Mouse (Mus musculus) MEL (cell line): ENCODE data around the gene Lipm. TPM values are rescaled to one million over a fixed set of nuclear protein-coding genes. Genes with fewer than 3 reads are reported as not detected.

ENCODE experiments used
- DNase-seq: peaks from one replicate; pipeline ENCODE4 v3.0.0; 2011; ENCODE audit warnings: low read depth, low spot score
- H3K27ac ChIP-seq: 2 replicates; pipeline ENCODE4 v1.5.1; 2012; ENCODE audit warnings: low read depth, mild to moderate bottlenecking, control low read depth, low read length, moderate library complexity; ENCODE audit not compliant: control insufficient read depth
- H3K27me3 ChIP-seq, 2 experiments: fragments of 150-350 bp in 1 of 2; sonication (generic) in 1 of 2; 2 replicates each; pipeline ENCODE4 v1.6.1; 2012; ENCODE audit warnings: low read length in 2 of 2, mild to moderate bottlenecking in 2 of 2, improper control_type of control experiment in 1 of 2, moderate library complexity in 1 of 2; ENCODE audit not compliant: insufficient read depth in 2 of 2, control insufficient read depth in 1 of 2
- H3K36me3 ChIP-seq, 2 experiments: 2 replicates each; pipeline ENCODE4 v1.6.1; 2012 to 2014; ENCODE audit warnings: low read length in 2 of 2, improper control_type of control experiment in 1 of 2, inconsistent platforms in 1 of 2, mild to moderate bottlenecking in 1 of 2; ENCODE audit not compliant: insufficient read depth in 2 of 2, control insufficient read depth in 1 of 2
- H3K4me1 ChIP-seq, 2 experiments: fragments of 150-350 bp in 1 of 2; sonication (generic) in 1 of 2; 2 replicates each; pipeline ENCODE4 v1.6.1; 2012; ENCODE audit warnings: low read length in 2 of 2, improper control_type of control experiment in 1 of 2, mild to moderate bottlenecking in 1 of 2; ENCODE audit not compliant: insufficient read depth in 2 of 2, control insufficient read depth in 1 of 2
- H3K4me3 ChIP-seq, 2 experiments: fragments of 150-350 bp in 1 of 2; sonication (generic) in 1 of 2; 2 replicates each; pipeline ENCODE4 v1.5.1; 2012; ENCODE audit warnings: low read depth in 2 of 2, low read length in 2 of 2, mild to moderate bottlenecking in 2 of 2, moderate library complexity in 2 of 2, control low read depth in 1 of 2, improper control_type of control experiment in 1 of 2; ENCODE audit not compliant: control insufficient read depth in 1 of 2, insufficient read depth in 1 of 2
- H3K79me2 ChIP-seq: 2 replicates; pipeline ENCODE4 v1.6.1; 2012; ENCODE audit warnings: mild to moderate bottlenecking, low read length, moderate library complexity; ENCODE audit not compliant: control insufficient read depth, poor library complexity, insufficient read depth
- H3K9ac ChIP-seq: 2 replicates; pipeline ENCODE4 v1.6.1; 2012; ENCODE audit warnings: low read depth, mild to moderate bottlenecking, control low read depth, low read length, moderate library complexity; ENCODE audit not compliant: control insufficient read depth, poor library complexity, severe bottlenecking
- H3K9me3 ChIP-seq: fragments of 150-350 bp; sonication (generic); replicated peaks from 2 replicates; pipeline ENCODE4 v1.6.1; 2012; ENCODE audit warnings: mild to moderate bottlenecking, low read length, improper control_type of control experiment, moderate library complexity; ENCODE audit not compliant: insufficient read depth
- BHLHE40 ChIP-seq: IDR thresholded peaks from 2 replicates; pipeline ENCODE4 v1.6.1; 2012; ENCODE audit warnings: low read depth, mild to moderate bottlenecking, inconsistent platforms, low read length, improper control_type of control experiment, borderline replicate concordance
- CHD1 ChIP-seq: IDR thresholded peaks from 2 replicates; pipeline ENCODE4 v1.6.1; 2012; ENCODE audit warnings: low read depth, mild to moderate bottlenecking, inconsistent platforms, low read length, improper control_type of control experiment
- CHD2 ChIP-seq: IDR thresholded peaks from 2 replicates; pipeline ENCODE4 v1.6.1; 2011; ENCODE audit warnings: low read length, improper control_type of control experiment
- EP300 ChIP-seq, 2 experiments: IDR thresholded peaks; 2 replicates each; pipeline ENCODE4 v1.6.1; 2011; ENCODE audit warnings: improper control_type of control experiment in 2 of 2, low read length in 2 of 2, low read depth in 1 of 2, mild to moderate bottlenecking in 1 of 2
- HCFC1 ChIP-seq: IDR thresholded peaks from 2 replicates; pipeline ENCODE4 v1.6.1; 2012; ENCODE audit warnings: low read depth, mild to moderate bottlenecking, inconsistent platforms, low read length, improper control_type of control experiment, moderate library complexity
- MAFK ChIP-seq: IDR thresholded peaks from 2 replicates; pipeline ENCODE4 v1.6.1; 2011; ENCODE audit warnings: low read depth, mild to moderate bottlenecking, low read length, improper control_type of control experiment, borderline replicate concordance
- NELFE ChIP-seq: IDR thresholded peaks from 2 replicates; pipeline ENCODE4 v1.6.1; 2011; ENCODE audit warnings: low read depth, low read length, improper control_type of control experiment
- NRF1 ChIP-seq: IDR thresholded peaks from 2 replicates; pipeline ENCODE4 v1.6.1; 2014; ENCODE audit warnings: low read depth, mild to moderate bottlenecking, inconsistent platforms, low read length, improper control_type of control experiment, moderate library complexity; ENCODE audit not compliant: poor library complexity, insufficient read depth, severe bottlenecking
- POLR2A ChIP-seq, 2 experiments: IDR thresholded peaks; 2 replicates each; pipeline ENCODE4 v1.6.1; 2011 to 2012; ENCODE audit warnings: low read length in 2 of 2, mild to moderate bottlenecking in 2 of 2, control low read depth in 1 of 2, improper control_type of control experiment in 1 of 2, low read depth in 1 of 2, moderate library complexity in 1 of 2; ENCODE audit not compliant: control insufficient read depth in 1 of 2, insufficient read depth in 1 of 2, poor library complexity in 1 of 2
- RCOR1 ChIP-seq: IDR thresholded peaks from 2 replicates; pipeline ENCODE4 v1.6.1; 2012; ENCODE audit warnings: low read depth, mild to moderate bottlenecking, inconsistent platforms, low read length, improper control_type of control experiment
- SIN3A ChIP-seq: IDR thresholded peaks from 2 replicates; pipeline ENCODE4 v1.6.1; 2012; ENCODE audit warnings: low read length, improper control_type of control experiment, inconsistent platforms
- SMC3 ChIP-seq: IDR thresholded peaks from 2 replicates; pipeline ENCODE4 v1.6.1; 2011; ENCODE audit warnings: low read depth, low read length, improper control_type of control experiment
- TAL1 ChIP-seq: IDR thresholded peaks from 2 replicates; pipeline ENCODE4 v1.6.1; 2012; ENCODE audit warnings: mild to moderate bottlenecking, inconsistent platforms, low read length, moderate library complexity, mixed read lengths
- UBTF ChIP-seq: IDR thresholded peaks from 2 replicates; pipeline ENCODE4 v1.6.1; 2012; ENCODE audit warnings: low read depth, mild to moderate bottlenecking, inconsistent platforms, low read length, improper control_type of control experiment, moderate library complexity, borderline replicate concordance; ENCODE audit not compliant: insufficient read depth
- USF1 ChIP-seq: IDR thresholded peaks from 2 replicates; pipeline ENCODE4 v1.6.1; 2014; ENCODE audit warnings: low read depth, mild to moderate bottlenecking, inconsistent platforms, low read length, improper control_type of control experiment, moderate library complexity
- ZC3H11A ChIP-seq: IDR thresholded peaks from 2 replicates; pipeline ENCODE4 v1.6.1; 2012; ENCODE audit warnings: low read depth, mild to moderate bottlenecking, inconsistent platforms, low read length, improper control_type of control experiment
- ZMIZ1 ChIP-seq: IDR thresholded peaks from 2 replicates; pipeline ENCODE4 v1.6.1; 2012; ENCODE audit warnings: low read depth, mild to moderate bottlenecking, inconsistent platforms, low read length, improper control_type of control experiment, moderate library complexity
- polyA plus RNA-seq, 2 experiments: library from polyadenylated mRNA; stranded (reverse) in 1 of 2; unstranded in 1 of 2; fragments of >175 nt in 1 of 2; fragments of >200 nt in 1 of 2; gene quantifications; 2 replicates each; pipeline versions ENCODE4 v1.2.1 to v1.2.4; 2012; ENCODE audit warnings: low replicate concordance in 2 of 2, low read depth in 1 of 2; ENCODE audit not compliant: insufficient read length in 2 of 2, insufficient read depth in 1 of 2, missing spikeins in 1 of 2
- total RNA-seq: library from RNA; depleted of rRNA; stranded (reverse); fragments of 300-350 nt; gene quantifications from 2 replicates; pipeline ENCODE4 v1.2.3, GENCODE M21; 2012

Lipm gene
- total and polyA plus RNA-seq, 3 experiments = not detected

GRCm38 (mm10) chr19:34078130-34078529 lies 22.6 kb upstream of the Lipm start:
- TF ChIP-seq UBTF = no peak
- no peak for TF ChIP-seq EP300 (IDR thresholded peaks at IDR 0.05; ENCODE audit: low read depth in 1 of 2, low read length in 2 of 2)
- no peak for TF ChIP-seq ZMIZ1
- no peak for TF ChIP-seq BHLHE40
- no peak for TF ChIP-seq CHD2
- no peak for TF ChIP-seq MAFK
- no peak for TF ChIP-seq NELFE
- TF ChIP-seq HCFC1 = no peak
- no peak for TF ChIP-seq USF1
- TF ChIP-seq ZC3H11A = no peak
- no peak overlapping the region for H3K4me3 ChIP-seq
- no peak for DNase-seq
- H3K36me3 ChIP-seq = no peaks in the 10 kb centered on the region
- no peaks in the 10 kb centered on the region for H3K27me3 ChIP-seq
- H3K79me2 ChIP-seq = no peaks in the 10 kb centered on the region
- no peak overlapping the region for H3K9ac ChIP-seq
- no peaks in the 10 kb centered on the region for H3K4me1 ChIP-seq
- no peaks in the 10 kb centered on the region for H3K9me3 ChIP-seq
- no peak overlapping the region for H3K27ac ChIP-seq

GRCm38 (mm10) chr19:34089011-34089680 lies 11.6 kb upstream of the Lipm start:
- H3K79me2 ChIP-seq = no peaks in the 10 kb centered on the region
- H3K36me3 ChIP-seq = no peaks in the 10 kb centered on the region
- no peaks in the 10 kb centered on the region for H3K4me1 ChIP-seq
- H3K27ac ChIP-seq = no peak overlapping the region
- H3K9me3 ChIP-seq = no peaks in the 10 kb centered on the region
- TF ChIP-seq NRF1 (no peak), SMC3 (no peak), SIN3A (no peak), NELFE (no peak), TAL1 (no peak), POLR2A (IDR thresholded peaks at IDR 0.05; ENCODE audit: control insufficient read depth in 1 of 2, insufficient read depth in 1 of 2, low read depth in 1 of 2, low read length in 2 of 2, poor library complexity in 1 of 2) (no peak), RCOR1 (no peak), CHD1 (no peak)
- no peak overlapping the region for H3K4me3 ChIP-seq
- no peak overlapping the region for H3K9ac ChIP-seq
- H3K27me3 ChIP-seq = no peaks in the 10 kb centered on the region
- no peak for DNase-seq
